Mouse (Mus musculus) thymus, postnatal 4 days (tissue): ENCODE data around the gene Rbm20.
A peak's percentile ranks its signal among the peaks of the same experiment; 100 is the strongest.

ENCODE experiments used
- DNase-seq: peaks from one replicate; pipeline ENCODE4 v3.0.0; 2021

Gene Rbm20

GRCm38 (mm10) chr19:53760125-53761101, 83.3 kb downstream of the Rbm20 start:
- no peak for DNase-seq

- no peak for DNase-seq
Measured at GRCm38 (mm10) chr19:53762749-53763438, 85.8 kb downstream of the Rbm20 start.

- no peak for DNase-seq
Measured at GRCm38 (mm10) chr19:53764688-53765478, 87.8 kb downstream of the Rbm20 start.

- no peak for DNase-seq
Measured at GRCm38 (mm10) chr19:53768478-53768877, 91.4 kb downstream of the Rbm20 start.

GRCm38 (mm10) chr19:53773937-53774640, 97.0 kb downstream of the Rbm20 start:
- peak; percentile 49 for DNase-seq

- no peak for DNase-seq
Measured at GRCm38 (mm10) chr19:53774641-53775350, 97.7 kb downstream of the Rbm20 start.

GRCm38 (mm10) chr19:53779402-53779801, 102.3 kb downstream of the Rbm20 start:
- DNase-seq = no peak

- no peak for DNase-seq
Measured at GRCm38 (mm10) chr19:53779818-53780217, 102.7 kb downstream of the Rbm20 start.

- DNase-seq = no peak
Measured at GRCm38 (mm10) chr19:53780752-53781602, 103.9 kb downstream of the Rbm20 start.

- no peak for DNase-seq
Measured at GRCm38 (mm10) chr19:53781826-53782225, 104.7 kb downstream of the Rbm20 start.

- no peak for DNase-seq
Measured at GRCm38 (mm10) chr19:53785352-53785751, 108.2 kb downstream of the Rbm20 start.

- DNase-seq = no peak
Measured at GRCm38 (mm10) chr19:53786239-53786638, 109.1 kb downstream of the Rbm20 start.

- DNase-seq = no peak
Measured at GRCm38 (mm10) chr19:53786836-53787235, 109.7 kb downstream of the Rbm20 start.

GRCm38 (mm10) chr19:53788621-53789331, 111.7 kb downstream of the Rbm20 start:
- DNase-seq = no peak

- DNase-seq = no peak
Measured at GRCm38 (mm10) chr19:53789571-53789970, 112.5 kb downstream of the Rbm20 start.

GRCm38 (mm10) chr19:53791751-53792720, 114.9 kb downstream of the Rbm20 start:
- peak; percentile 35 for DNase-seq

GRCm38 (mm10) chr19:53792976-53793897, 116.1 kb downstream of the Rbm20 start:
- no peak for DNase-seq
